Mouse (Mus musculus): Measurements from ENCODE around the gene Col9a2. TPM values are rescaled to one million over a fixed set of nuclear protein-coding genes. Genes with fewer than 3 reads are reported as not detected.
A peak's percentile ranks its signal among the peaks of the same experiment; 100 is the strongest.

Gene Col9a2
- polyA plus RNA-seq, 1 experiment from 2014 or later, result 16.0 TPM

DNA sequence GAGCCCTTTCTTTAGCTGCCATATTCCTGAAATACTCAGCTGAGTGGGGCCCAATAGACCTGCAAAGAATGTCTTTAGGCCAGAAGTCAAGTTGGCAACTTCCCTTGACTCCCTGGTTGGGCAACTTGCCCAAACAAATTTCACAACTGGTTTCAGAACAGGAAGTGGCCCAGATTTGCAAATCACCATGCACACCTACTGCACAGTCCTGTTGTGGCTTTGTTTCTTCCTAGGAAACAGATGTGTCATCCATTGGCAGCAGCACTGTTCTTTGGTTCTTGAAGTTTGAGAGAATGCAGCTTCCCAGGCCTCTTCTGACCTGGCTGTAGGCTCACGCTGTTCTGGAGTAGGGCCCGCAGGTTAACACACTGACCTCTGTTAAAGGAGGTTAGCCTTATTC lies 15.2 kb upstream of the Col9a2 start:
- Histone ChIP-seq H3K27me3 (replicated peaks) (no peaks in the 10 kb centered on the region), H3K4me2 (no peak overlapping the region), H3K27ac (no peak overlapping the region), H3K4me1 (no peaks in the 10 kb centered on the region), H3K9ac (no peak overlapping the region), H3K4me3 (replicated peaks) (no peak overlapping the region), H3K9me3 (no peaks in the 10 kb centered on the region), H3K36me3 (no peaks in the 10 kb centered on the region)
- WGBS, result 79% methylated on average over 2 of the region's 2 CpGs
- ATAC-seq (ENCODE audit: insufficient read depth, low FRiP score, low read depth), result peak; percentile 35; the same call in 1 of the 2 replicates

DNA sequence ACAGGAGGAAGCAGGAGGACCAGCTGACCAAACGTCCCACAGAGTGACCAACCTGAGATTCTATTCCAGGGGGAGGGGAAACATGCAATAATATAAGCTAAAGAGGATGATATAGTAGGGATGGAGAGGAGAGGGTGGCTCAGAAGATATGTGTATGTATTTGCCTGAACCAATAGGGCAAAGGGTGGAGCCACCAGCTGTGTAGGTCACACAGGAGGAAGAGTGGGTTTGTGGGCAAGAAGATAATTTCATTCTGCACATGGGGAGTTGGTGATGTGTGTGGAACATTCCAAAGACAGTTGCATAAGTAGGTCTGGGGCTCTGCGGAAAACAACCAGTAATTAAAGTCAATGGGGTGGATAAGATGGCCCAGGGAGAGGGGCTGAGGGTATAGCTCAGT lies 13.5 kb upstream of the Col9a2 start:
- no peak overlapping the region for H3K4me2 ChIP-seq

DNA sequence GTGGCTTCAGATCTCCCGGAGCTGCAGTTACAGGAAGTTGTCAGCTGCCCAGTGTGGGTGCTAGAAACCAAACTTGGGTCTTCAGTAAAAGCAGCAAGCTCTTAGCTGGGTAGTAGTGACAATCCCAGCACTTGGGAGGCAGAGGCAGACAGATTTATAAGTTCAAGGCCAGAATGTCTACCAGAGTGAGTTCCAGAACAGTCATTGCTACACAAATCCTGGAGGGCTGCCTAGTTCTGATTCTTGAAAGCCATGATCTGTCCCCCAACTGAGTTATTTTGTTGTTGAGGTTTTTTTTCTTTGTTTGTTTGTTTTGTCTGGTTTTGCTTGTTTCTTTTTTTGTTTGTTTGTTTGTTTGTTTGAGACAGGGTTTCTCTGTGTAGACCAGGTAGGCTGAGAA lies 11.0 kb upstream of the Col9a2 start:
- 77% methylated on average over 1 of the region's 1 CpGs for WGBS
- Histone ChIP-seq H3K27me3 (replicated peaks) (no peaks in the 10 kb centered on the region), H3K4me2 (no peak overlapping the region), H3K4me1 (no peaks in the 10 kb centered on the region), H3K9me3 (no peaks in the 10 kb centered on the region), H3K36me3 (no peaks in the 10 kb centered on the region), H3K9ac (no peak overlapping the region), H3K27ac (no peak overlapping the region), H3K4me3 (replicated peaks) (no peak overlapping the region)
- ATAC-seq (ENCODE audit: insufficient read depth, low FRiP score, low read depth), result no peak

More for the DNA sequence above, 13.5 kb upstream of the Col9a2 start:
- H3K27ac ChIP-seq, result no peak overlapping the region
- H3K36me3 ChIP-seq, result no peaks in the 10 kb centered on the region
- 61% methylated on average over 2 of the region's 2 CpGs for WGBS
- no peak overlapping the region for H3K4me3 ChIP-seq (replicated peaks)
- no peaks in the 10 kb centered on the region for H3K9me3 ChIP-seq
- no peak for ATAC-seq (ENCODE audit: insufficient read depth, low FRiP score, low read depth)
- no peaks in the 10 kb centered on the region for H3K27me3 ChIP-seq (replicated peaks)
- no peaks in the 10 kb centered on the region for H3K4me1 ChIP-seq
- no peak overlapping the region for H3K9ac ChIP-seq

DNA sequence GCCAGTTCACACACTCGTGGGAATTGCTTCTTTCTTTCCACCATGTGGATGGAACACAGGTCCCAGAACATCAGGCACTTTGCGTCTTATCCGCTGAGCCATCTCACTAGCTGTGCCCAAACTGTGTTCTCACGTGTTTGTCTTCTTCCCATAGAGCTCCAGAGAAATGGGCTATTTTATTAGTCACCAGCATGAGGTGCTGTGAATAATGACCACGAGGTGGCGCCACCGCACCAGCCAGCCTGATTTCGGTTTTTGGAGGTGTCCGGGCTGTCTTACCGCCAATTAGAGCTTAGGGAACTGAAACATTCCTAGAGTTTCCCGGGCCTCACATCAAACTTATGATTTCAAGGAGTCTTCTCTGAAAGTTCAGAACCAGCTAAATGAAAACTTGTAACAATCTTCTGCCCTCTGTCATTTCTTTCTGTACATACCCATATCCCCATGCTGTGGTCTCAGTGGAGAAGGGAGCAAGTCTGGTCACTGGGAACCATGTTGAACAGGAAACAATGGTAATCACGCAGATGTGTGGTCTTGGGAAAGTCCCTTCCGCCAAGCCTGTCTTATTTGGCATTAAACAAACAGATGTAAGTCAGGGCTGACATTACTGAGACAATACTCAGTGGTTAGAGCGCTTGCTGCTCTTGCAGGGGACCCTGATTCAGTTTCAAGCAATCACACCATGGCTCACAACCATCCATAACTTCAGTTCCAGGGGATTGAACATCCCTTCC lies 10.4 kb upstream of the Col9a2 start:
- H3K9ac ChIP-seq, result no peak overlapping the region
- no peaks in the 10 kb centered on the region for H3K4me1 ChIP-seq
- WGBS, result 31% methylated on average over 14 of the region's 14 CpGs
- H3K36me3 ChIP-seq, result no peaks in the 10 kb centered on the region
- no peak overlapping the region for H3K27ac ChIP-seq
- H3K4me3 ChIP-seq (replicated peaks), result no peak overlapping the region
- H3K4me2 ChIP-seq, result no peak overlapping the region
- no peak for ATAC-seq (ENCODE audit: insufficient read depth, low FRiP score, low read depth)
- no peaks in the 10 kb centered on the region for H3K27me3 ChIP-seq (replicated peaks)
- H3K9me3 ChIP-seq, result no peaks in the 10 kb centered on the region

DNA sequence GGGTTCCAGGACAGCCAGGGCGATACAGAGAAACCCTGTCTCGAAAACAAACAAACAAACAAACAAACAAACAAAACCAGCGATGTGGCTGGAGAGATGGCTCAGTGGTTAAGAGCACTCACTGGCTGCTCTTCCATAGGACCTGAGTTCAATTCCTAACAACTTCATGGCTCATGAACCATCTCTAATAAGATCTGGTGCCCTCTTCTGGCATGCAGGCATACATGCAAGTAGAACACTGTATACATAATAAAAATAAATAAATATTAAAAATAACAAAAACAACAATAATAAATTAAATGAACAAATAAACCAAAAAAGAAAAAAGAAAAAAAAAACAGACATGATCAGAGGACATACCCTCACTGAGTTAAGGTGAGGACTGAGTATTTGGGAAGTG lies 9.6 kb upstream of the Col9a2 start:
- Histone ChIP-seq H3K27me3 (replicated peaks) (no peaks in the 10 kb centered on the region), H3K27ac (no peak overlapping the region), H3K4me1 (no peaks in the 10 kb centered on the region), H3K4me2 (no peak overlapping the region), H3K9me3 (no peaks in the 10 kb centered on the region), H3K9ac (no peak overlapping the region), H3K36me3 (no peaks in the 10 kb centered on the region), H3K4me3 (replicated peaks) (no peak overlapping the region)
- 71% methylated on average over 3 of the region's 3 CpGs for WGBS
- no peak for ATAC-seq (ENCODE audit: insufficient read depth, low FRiP score, low read depth)

DNA sequence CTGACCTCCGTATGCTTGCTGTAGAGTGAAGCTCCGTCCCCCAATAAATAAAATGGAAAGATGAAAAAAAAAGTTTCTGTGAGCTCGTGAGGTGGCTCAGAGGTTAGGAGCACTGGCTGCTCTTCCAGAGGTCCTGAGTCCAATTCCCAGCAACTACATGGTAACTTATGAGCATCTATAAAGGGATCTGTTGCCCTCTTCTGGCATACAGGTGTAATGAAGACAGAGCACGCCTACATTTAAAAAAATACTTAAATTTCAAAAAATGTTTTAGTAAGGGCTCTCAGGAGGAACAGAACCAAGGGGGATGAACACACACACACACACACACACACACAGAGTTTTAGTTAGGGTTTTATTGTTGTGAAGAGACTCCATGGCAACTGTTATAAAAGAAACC lies 7.7 kb upstream of the Col9a2 start:
- no peaks in the 10 kb centered on the region for H3K36me3 ChIP-seq
- H3K4me2 ChIP-seq, result no peak overlapping the region
- H3K9ac ChIP-seq, result no peak overlapping the region
- H3K27ac ChIP-seq, result no peak overlapping the region
- ATAC-seq (ENCODE audit: insufficient read depth, low FRiP score, low read depth), result no peak
- no peaks in the 10 kb centered on the region for H3K9me3 ChIP-seq
- no peak overlapping the region for H3K4me3 ChIP-seq (replicated peaks)
- H3K27me3 ChIP-seq (replicated peaks), result no peaks in the 10 kb centered on the region
- WGBS, result 50% methylated on average over 4 of the region's 4 CpGs
- H3K4me1 ChIP-seq, result no peaks in the 10 kb centered on the region

DNA sequence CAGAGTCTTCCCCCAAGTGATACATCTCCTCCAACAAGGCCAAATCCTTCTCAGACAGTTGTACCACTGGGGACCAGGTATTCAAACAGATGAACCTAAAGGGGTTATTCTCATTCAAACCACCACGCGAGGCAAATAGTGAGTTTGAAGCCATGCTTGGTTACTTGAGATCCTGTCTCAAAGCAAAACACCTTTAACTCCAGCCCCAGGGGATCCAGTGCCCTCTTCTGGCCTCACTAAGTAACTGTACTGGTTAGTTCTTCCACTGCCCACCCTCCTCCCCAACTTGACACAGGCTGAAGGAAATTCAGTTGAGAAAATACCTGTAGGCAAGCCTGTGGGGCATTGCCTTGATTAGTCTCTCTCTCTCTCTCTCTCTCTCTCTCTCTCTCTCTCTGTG lies 6.2 kb upstream of the Col9a2 start:
- H3K4me2 ChIP-seq, result no peak overlapping the region
- H3K4me1 ChIP-seq, result no peaks in the 10 kb centered on the region
- no peaks in the 10 kb centered on the region for H3K36me3 ChIP-seq
- ATAC-seq (ENCODE audit: insufficient read depth, low FRiP score, low read depth), result no peak
- no peak overlapping the region for H3K9ac ChIP-seq
- H3K27ac ChIP-seq, result no peak overlapping the region
- no peak overlapping the region for H3K4me3 ChIP-seq (replicated peaks)
- WGBS, result 68% methylated on average over 2 of the region's 2 CpGs
- peaks cover under 1% of the 10 kb centered on the region; the same call in 1 of the 2 replicates for H3K27me3 ChIP-seq (replicated peaks)
- H3K9me3 ChIP-seq, result no peaks in the 10 kb centered on the region

DNA sequence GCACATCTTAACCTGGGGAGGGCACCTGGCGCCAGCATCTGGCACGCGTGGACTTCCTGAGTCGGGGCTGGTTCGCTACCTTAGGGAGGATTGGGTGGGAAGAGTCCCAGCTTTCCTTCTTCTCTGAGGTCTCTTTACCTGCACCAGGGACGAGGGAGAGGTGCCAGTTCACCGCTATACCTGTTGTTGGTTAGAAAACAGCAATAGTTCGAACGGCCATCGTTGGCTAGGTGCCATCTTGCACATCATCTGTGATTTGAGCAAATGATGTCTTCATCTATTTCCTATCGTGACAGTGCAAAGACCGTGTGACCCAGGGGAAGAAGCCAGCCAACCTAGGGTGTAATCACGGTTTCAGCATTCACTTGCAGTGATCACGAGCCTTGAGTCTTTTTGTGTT lies 1.1 kb downstream of the Col9a2 start:
- H3K27ac ChIP-seq, result peak overlapping the region; percentile 86; the same call in 1 of the 2 replicates
- H3K4me2 ChIP-seq, result peak overlapping the region; percentile 69
- peaks cover 23% of the 10 kb centered on the region for H3K4me1 ChIP-seq
- H3K9me3 ChIP-seq, result no peaks in the 10 kb centered on the region
- 65% methylated on average over 14 of the region's 14 CpGs for WGBS
- H3K27me3 ChIP-seq (replicated peaks), result peaks cover 15% of the 10 kb centered on the region; the same call in 1 of the 2 replicates
- no peaks in the 10 kb centered on the region for H3K36me3 ChIP-seq
- no peak for ATAC-seq (ENCODE audit: insufficient read depth, low FRiP score, low read depth)
- H3K9ac ChIP-seq, result no peak overlapping the region
- peak overlapping the region; percentile 42 for H3K4me3 ChIP-seq (replicated peaks)

DNA sequence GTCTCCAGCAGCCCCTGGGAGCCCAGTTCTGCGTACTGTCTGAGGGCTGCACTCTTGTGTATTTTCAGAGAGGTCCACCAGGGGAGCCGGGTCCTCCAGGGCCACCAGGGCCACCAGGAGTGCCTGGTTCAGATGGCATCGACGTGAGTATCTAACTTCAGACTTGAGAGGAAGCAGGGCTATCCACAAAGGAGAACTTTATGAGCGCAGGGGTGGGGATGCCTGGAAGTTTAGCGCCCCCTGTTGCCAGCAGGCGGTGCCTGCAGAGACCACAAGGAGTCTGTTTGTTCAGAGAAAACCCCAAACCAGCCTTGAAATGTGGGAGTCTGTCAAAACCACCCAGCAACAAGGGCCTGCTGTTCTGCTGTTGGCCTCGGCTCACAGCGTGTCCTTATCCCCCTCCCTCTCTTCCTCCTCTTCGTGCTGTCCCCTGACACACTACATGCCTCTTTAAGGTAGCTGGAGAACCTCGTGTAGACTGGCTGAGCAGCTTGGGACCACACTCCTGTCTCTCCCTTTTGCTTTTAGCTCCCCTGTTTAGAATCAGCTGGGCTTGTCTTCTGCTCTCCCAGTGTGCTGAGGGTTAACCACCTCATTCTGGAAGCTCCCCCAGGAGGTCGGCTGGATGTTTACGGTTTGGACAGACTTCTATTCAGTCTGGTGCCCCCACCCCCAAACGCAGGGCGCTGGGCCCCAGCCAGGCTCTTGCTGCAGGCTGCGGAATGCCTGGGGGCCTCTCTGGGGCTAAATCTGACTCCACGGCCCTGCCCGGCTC lies 1.9 kb downstream of the Col9a2 start:
- 9% methylated on average over 18 of the region's 18 CpGs for WGBS
- H3K27ac ChIP-seq, result peak overlapping the region; percentile 86

DNA sequence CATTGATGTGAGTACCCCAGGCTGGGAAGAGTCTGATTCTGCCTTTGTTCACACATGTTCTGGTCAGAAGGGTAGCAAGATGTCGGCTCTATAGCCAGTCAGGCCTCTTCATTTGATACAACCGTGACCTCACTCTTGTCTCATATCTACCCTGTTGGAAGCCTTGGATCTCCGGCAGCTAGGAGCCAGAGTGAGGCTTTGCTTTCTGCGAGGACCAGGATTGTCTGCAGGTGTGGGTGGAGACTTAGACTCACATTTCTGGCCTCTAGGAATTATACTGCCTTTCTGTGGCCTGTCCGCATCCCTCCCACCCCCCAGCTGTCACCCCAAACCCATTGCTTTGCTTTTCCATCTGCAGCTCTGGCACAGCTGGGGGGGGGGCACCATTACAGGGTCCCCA lies 3.3 kb downstream of the Col9a2 start:
- Histone ChIP-seq H3K9ac (no peak overlapping the region), H3K27ac (no peak overlapping the region), H3K4me1 (peaks cover 23% of the 10 kb centered on the region), H3K4me2 (no peak overlapping the region), H3K27me3 (replicated peaks) (peaks cover 15% of the 10 kb centered on the region; the same call in 1 of the 2 replicates), H3K36me3 (no peaks in the 10 kb centered on the region), H3K4me3 (replicated peaks) (no peak overlapping the region), H3K9me3 (no peaks in the 10 kb centered on the region)
- ATAC-seq (ENCODE audit: insufficient read depth, low FRiP score, low read depth), result no peak
- 73% methylated on average over 5 of the region's 5 CpGs for WGBS

More for the DNA sequence above, 1.9 kb downstream of the Col9a2 start:
- peaks cover 15% of the 10 kb centered on the region; the same call in 1 of the 2 replicates for H3K27me3 ChIP-seq (replicated peaks)
- H3K9me3 ChIP-seq, result no peaks in the 10 kb centered on the region
- H3K36me3 ChIP-seq, result no peaks in the 10 kb centered on the region
- H3K4me1 ChIP-seq, result peaks cover 23% of the 10 kb centered on the region
- ATAC-seq (ENCODE audit: insufficient read depth, low FRiP score, low read depth), result peak; percentile 70
- peak overlapping the region; percentile 5; the same call in 1 of the 2 replicates for H3K4me3 ChIP-seq (replicated peaks)
- no peak overlapping the region for H3K9ac ChIP-seq
- H3K4me2 ChIP-seq, result peak overlapping the region; percentile 69

DNA sequence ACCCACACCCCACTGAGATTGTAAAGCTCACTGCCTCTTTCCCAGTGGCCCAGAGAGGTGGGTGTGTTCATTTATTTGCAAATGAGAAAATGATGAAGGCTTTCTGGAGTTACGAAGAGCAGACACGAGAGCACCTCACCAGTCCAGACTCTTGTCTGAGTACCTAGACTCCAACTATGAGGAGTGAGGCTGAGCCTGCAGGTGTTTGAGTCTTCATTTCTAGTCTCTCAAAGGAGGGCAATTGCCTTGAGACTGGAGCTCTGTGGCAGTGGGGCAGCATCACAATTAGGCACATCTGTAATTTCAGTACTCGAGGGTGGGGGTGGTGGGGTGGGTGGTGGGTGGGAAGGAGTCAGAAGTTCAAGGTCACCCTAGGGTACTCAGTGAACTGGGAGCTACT lies 3.8 kb downstream of the Col9a2 start:
- no peak overlapping the region for H3K4me3 ChIP-seq (replicated peaks)
- H3K27ac ChIP-seq, result no peak overlapping the region
- no peak overlapping the region for H3K4me2 ChIP-seq
- peaks cover 15% of the 10 kb centered on the region; the same call in 1 of the 2 replicates for H3K27me3 ChIP-seq (replicated peaks)
- ATAC-seq (ENCODE audit: insufficient read depth, low FRiP score, low read depth), result no peak
- no peaks in the 10 kb centered on the region for H3K36me3 ChIP-seq
- no peak overlapping the region for H3K9ac ChIP-seq
- peaks cover 23% of the 10 kb centered on the region for H3K4me1 ChIP-seq
- 74% methylated on average over 3 of the region's 3 CpGs for WGBS
- no peaks in the 10 kb centered on the region for H3K9me3 ChIP-seq

DNA sequence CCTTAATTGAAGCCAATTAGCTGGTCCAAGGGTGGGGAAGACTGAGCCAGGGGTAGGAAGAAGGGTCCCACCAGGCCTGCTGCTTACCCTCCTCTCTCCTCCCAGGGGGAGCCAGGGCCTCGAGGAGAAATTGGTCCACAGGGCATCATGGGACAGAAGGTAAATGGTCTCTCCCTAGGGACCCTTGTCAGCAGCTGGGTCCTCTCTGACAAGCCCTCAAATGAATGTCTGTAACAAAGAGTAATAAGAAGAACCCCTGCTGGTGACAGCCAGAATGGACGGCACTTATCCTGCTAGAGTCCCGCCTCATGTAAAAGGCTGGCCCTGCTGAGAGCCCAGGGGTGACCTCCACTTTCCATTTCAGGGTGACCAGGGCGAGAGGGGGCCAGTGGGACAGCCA lies 12.7 kb downstream of the Col9a2 start:
- 38% methylated on average over 4 of the region's 4 CpGs for WGBS
- no peaks in the 10 kb centered on the region for H3K36me3 ChIP-seq
- no peaks in the 10 kb centered on the region for H3K9me3 ChIP-seq
- no peaks in the 10 kb centered on the region for H3K4me1 ChIP-seq
- ATAC-seq (ENCODE audit: insufficient read depth, low FRiP score, low read depth), result no peak
- H3K27ac ChIP-seq, result no peak overlapping the region
- no peak overlapping the region for H3K4me2 ChIP-seq
- H3K4me3 ChIP-seq (replicated peaks), result no peak overlapping the region
- no peak overlapping the region for H3K9ac ChIP-seq
- no peaks in the 10 kb centered on the region for H3K27me3 ChIP-seq (replicated peaks)

Data from stomach, embryonic 15.5 days (tissue).